ENCODE assay signal across 8 mouse cellular contexts in genomic region chr8:105290554-105291314, GRCm38 (mm10). TPM values are rescaled to one million over a fixed set of nuclear protein-coding genes. Genes with fewer than 3 reads are reported as not detected.
A peak's percentile ranks its signal among the peaks of the same experiment; 100 is the strongest.
DNase-seq lines count a peak whose midpoint lies in the region; TF ChIP-seq lines count a peak whose summit lies in the region.

No protein-coding gene starts in this region.

- H3K79me2 ChIP-seq in heart, adult 2 months (replicated peaks; ENCODE audit: control insufficient read depth, insufficient read depth, low read length) = no peaks in the 10 kb centered on the region

- no peaks in the 10 kb centered on the region for H3K27me3 ChIP-seq in heart, adult 2 months (ENCODE audit: control insufficient read depth, insufficient read depth, low read length)

- H3K27ac ChIP-seq in left cerebral cortex, adult 2 months = no peak overlapping the region
- H3K27ac ChIP-seq in heart, adult 2 months = no peak overlapping the region

- TF ChIP-seq CTCF in left cerebral cortex, adult 2 months (IDR thresholded peaks at IDR 0.05) = peak; percentile 89
- peak; percentile 97; the same call in 1 of the 2 replicates for TF ChIP-seq CTCF in heart, adult 2 months (IDR thresholded peaks at IDR 0.05)

- TF ChIP-seq POLR2A in heart, adult 2 months (IDR thresholded peaks at IDR 0.05; ENCODE audit: insufficient read depth, low read depth, low read length) = no peak

- H3K36me3 ChIP-seq in heart, adult 2 months (ENCODE audit: control insufficient read depth, insufficient read depth, low read length) = no peaks in the 10 kb centered on the region

- peak overlapping the region; percentile 61; the same call in 1 of the 2 replicates for H3K4me3 ChIP-seq in left cerebral cortex, adult 2 months
- no peak overlapping the region for H3K4me3 ChIP-seq in heart, adult 2 months

- 0 out of 2 replicates have a peak, but pooled peaks have one; percentile 55 for TF ChIP-seq EP300 in heart, adult 2 months (IDR thresholded peaks at IDR 0.05; ENCODE audit: insufficient read depth, low read depth, low read length)

- WGBS in heart, adult 2 months = 17% methylated on average over 31 of the region's 31 CpGs

- peak; percentile 76 to 79 for DNase-seq in left cerebral cortex, adult 2 months (ENCODE audit: extremely low spot score in 1 of 2, low spot score in 2 of 2)
- DNase-seq in left cerebral cortex, adult 11 months (ENCODE audit: low spot score) = no peak
- DNase-seq in embryo, embryonic 11 days = peak; percentile 94
- DNase-seq in heart, adult 2 months = peak; percentile 86 to 90
- peak; percentile 92 for DNase-seq in kidney, adult 18-20 months
- DNase-seq in liver = peak; percentile 91
- peak; percentile 63 to 80 for DNase-seq in monocyte, adult 2 months (ENCODE audit: low read depth in 1 of 2, low spot score in 2 of 2)
- DNase-seq in spleen, postnatal 36 days (ENCODE audit: low spot score in 2 of 2) = peak; percentile 80 to 83

- intact Hi-C loops in left cerebral cortex, adult 2 months (cut with DNase I) = loop anchor here (2.0 kb wide), 1 partner anchor 636 kb away; no protein-coding TSS in a partner anchor
- intact Hi-C loops in heart, adult 2 months (cut with DNase I) = loop anchor here (2.0 to 10.0 kb wide), 3 partner anchors 36 to 636 kb away; partner anchors contain the start of gene B3gnt9

- no peak overlapping the region for H3K9ac ChIP-seq in heart, adult 2 months (ENCODE audit: low read depth, low read length)

- peaks cover 11% of the 10 kb centered on the region for H3K4me1 ChIP-seq in heart, adult 2 months (ENCODE audit: control insufficient read depth, insufficient read depth, low read length)

RNA-seq across cellular contexts. Expression of gene 4931428F04Rik, which starts 1.1 kb away (rescaled TPM):
- total RNA-seq in left cerebral cortex, adult 2 months (2021) = 10 to 100 TPM; 28.0 to 30.0 TPM
- total RNA-seq in heart, adult 2 months (2021) = 1 to 10 TPM; 1.1 to 1.2 TPM
- polyA plus RNA-seq in heart, adult 2 months (2012; rRNA removed) = 2.1 and 3.5 TPM in 2 replicates

RNA-seq across cellular contexts. Expression of gene Exoc3l, which starts 5.2 kb away (rescaled TPM):
- 1 to 10 TPM; 1.1 to 2.2 TPM for total RNA-seq in left cerebral cortex, adult 2 months (2021)
- 1 to 10 TPM; 3.9 to 4.7 TPM for total RNA-seq in heart, adult 2 months (2021)
- polyA plus RNA-seq in heart, adult 2 months (2012; rRNA removed) = 10.5 and 11.8 TPM in 2 replicates

RNA-seq across cellular contexts. Expression of gene E2f4, which starts 6.7 kb away (rescaled TPM):
- total RNA-seq in left cerebral cortex, adult 2 months (2021) = 10 to 100 TPM; 36.4 to 39.3 TPM
- total RNA-seq in heart, adult 2 months (2021) = 10 to 100 TPM; 21.1 to 21.5 TPM
- polyA plus RNA-seq in heart, adult 2 months (2012; rRNA removed) = 61.8 and 62.8 TPM in 2 replicates

RNA-seq across cellular contexts. Expression of gene Elmo3, which starts 14.7 kb away (rescaled TPM):
- 1 to 10 TPM; 1.4 to 1.9 TPM for total RNA-seq in left cerebral cortex, adult 2 months (2021)
- under 1 TPM; 0.70 to 0.73 TPM for total RNA-seq in heart, adult 2 months (2021)
- 2.8 and 3.5 TPM in 2 replicates for polyA plus RNA-seq in heart, adult 2 months (2012; rRNA removed)

RNA-seq across cellular contexts. Expression of gene Nol3, which starts 14.8 kb away (rescaled TPM):
- 10 to 100 TPM in 1 of 2 experiments, 1 to 10 TPM in 1; 8.9 to 10.4 TPM for total RNA-seq in left cerebral cortex, adult 2 months (2021)
- 10 to 100 TPM; 19.7 to 23.0 TPM for total RNA-seq in heart, adult 2 months (2021)
- polyA plus RNA-seq in heart, adult 2 months (2012; rRNA removed) = 17.3 and 19.1 TPM in 2 replicates

Comparison
In these comparisons a context has a peak if more than half of its experiments do, and no peak if none do; other contexts are left out.
1. RNA of gene 4931428F04Rik, which starts 1.1 kb away (total RNA-seq): 28.0 to 30.0 TPM in left cerebral cortex, adult 2 months; 1.1 to 1.2 TPM in heart, adult 2 months; every median in the first group is over 10 times any median in the second.